Mouse (Mus musculus) megakaryocyte progenitor cell, adult 5-6 weeks (primary cell): ENCODE data around the gene Mlycd. TPM values are rescaled to one million over a fixed set of nuclear protein-coding genes. Genes with fewer than 3 reads are reported as not detected.
A peak's percentile ranks its signal among the peaks of the same experiment; 100 is the strongest.

Experiments used
- ATAC-seq: replicated peaks from 2 replicates; pipeline ENCODE4 v1.8.0; 2016; ENCODE audit warnings: mild to moderate bottlenecking, moderate TSS enrichment, inconsistent platforms; ENCODE audit not compliant: poor library complexity
- total RNA-seq, 2 experiments: library from RNA; stranded (forward) in 1 of 2; stranded (reverse) in 1 of 2; fragments of 157-497, 149-512 nt in 1 of 2; fragments of 200-1000 nt in 1 of 2; gene quantifications; 2 replicates each; pipeline versions ENCODE4 v1.2.3 to v1.2.4; 2015 to 2017

The Mlycd gene
- total RNA-seq, 2 experiments from 2014 or later: 6.4 to 6.5 TPM

GRCm38 (mm10) chr8:119430690-119431089 lies 36.0 kb downstream of the Mlycd start:
- ATAC-seq: no peak

GRCm38 (mm10) chr8:119432372-119432771 lies 37.7 kb downstream of the Mlycd start:
- no peak for ATAC-seq

GRCm38 (mm10) chr8:119433582-119434174 lies 39.0 kb downstream of the Mlycd start, which contains the start of gene Osgin1:
Osgin1 (plus strand) TSS chr8:119434124.
- no peak for ATAC-seq

GRCm38 (mm10) chr8:119434569-119434968 lies 39.9 kb downstream of the Mlycd start:
- no peak for ATAC-seq

GRCm38 (mm10) chr8:119435527-119435926 lies 40.8 kb downstream of the Mlycd start:
- no peak for ATAC-seq

- no peak for ATAC-seq
Measured at GRCm38 (mm10) chr8:119436331-119436730, 41.7 kb downstream of the Mlycd start.

- peak; percentile 81 for ATAC-seq
Measured at GRCm38 (mm10) chr8:119436933-119437332, 42.3 kb downstream of the Mlycd start.

- no peak for ATAC-seq
Measured at GRCm38 (mm10) chr8:119437506-119437905, 42.8 kb downstream of the Mlycd start.

- no peak for ATAC-seq
Measured at GRCm38 (mm10) chr8:119438876-119439275, 44.2 kb downstream of the Mlycd start.

- no peak for ATAC-seq
Measured at GRCm38 (mm10) chr8:119439424-119439823, 44.7 kb downstream of the Mlycd start.

GRCm38 (mm10) chr8:119439893-119440249 lies 45.2 kb downstream of the Mlycd start:
- ATAC-seq: no peak

- ATAC-seq: peak; percentile 48
Measured at GRCm38 (mm10) chr8:119440250-119440951, 45.7 kb downstream of the Mlycd start.

- peak; percentile 0; the same call in 1 of the 2 replicates for ATAC-seq
Measured at GRCm38 (mm10) chr8:119440952-119441270, 46.2 kb downstream of the Mlycd start.

- peak; percentile 36 for ATAC-seq
Measured at GRCm38 (mm10) chr8:119442013-119442412, 47.3 kb downstream of the Mlycd start.

GRCm38 (mm10) chr8:119442970-119443369 lies 48.3 kb downstream of the Mlycd start:
- no peak for ATAC-seq

- ATAC-seq: peak; percentile 47
Measured at GRCm38 (mm10) chr8:119446211-119446989, 51.7 kb downstream of the Mlycd start, which contains the start of gene Necab2. Necab2 (plus strand) TSS chr8:119446719.

GRCm38 (mm10) chr8:119446990-119447780 lies 52.5 kb downstream of the Mlycd start:
- ATAC-seq: no peak

GRCm38 (mm10) chr8:119447781-119448170 lies 53.1 kb downstream of the Mlycd start:
- ATAC-seq: no peak

- no peak for ATAC-seq
Measured at GRCm38 (mm10) chr8:119449627-119450026, 54.9 kb downstream of the Mlycd start.

GRCm38 (mm10) chr8:119451131-119451530 lies 56.5 kb downstream of the Mlycd start:
- no peak for ATAC-seq

GRCm38 (mm10) chr8:119452919-119453318 lies 58.2 kb downstream of the Mlycd start:
- no peak for ATAC-seq
